Mouse (Mus musculus) limb, embryonic 11.5 days (tissue): ENCODE data around the gene Mpi. TPM values are rescaled to one million over a fixed set of nuclear protein-coding genes. Genes with fewer than 3 reads are reported as not detected.

Source experiments
- ATAC-seq: fragments of 200-750 bp; cut with Nextera tagmentation; 2 replicates; pipeline ENCODE4 v1.8.0; 2017; ENCODE audit warnings: low read depth; ENCODE audit not compliant: insufficient number of reproducible peaks, low FRiP score, low TSS enrichment
- DNase-seq: peaks from one replicate; pipeline ENCODE4 v3.0.0-alpha.2; 2015; ENCODE audit warnings: low spot score
- H3K27ac ChIP-seq: fragments of 300-500 bp; sonication (generic); replicated peaks from 2 replicates; pipeline ENCODE4 v1.5.1; 2014; ENCODE audit warnings: low read depth, mild to moderate bottlenecking, low read length
- H3K27me3 ChIP-seq: fragments of 300-500 bp; sonication (generic); 2 replicates; pipeline ENCODE4 v1.6.1; 2014; ENCODE audit warnings: mild to moderate bottlenecking, low read length, mixed read lengths; ENCODE audit not compliant: control insufficient read depth, insufficient read depth
- H3K36me3 ChIP-seq: fragments of 300-500 bp; sonication (generic); 2 replicates; pipeline ENCODE4 v1.6.1; 2014; ENCODE audit warnings: mild to moderate bottlenecking, low read length, moderate library complexity, mixed read lengths; ENCODE audit not compliant: control insufficient read depth, insufficient read depth
- H3K4me1 ChIP-seq: fragments of 300-500 bp; sonication (generic); 2 replicates; pipeline ENCODE4 v1.6.1; 2014; ENCODE audit warnings: low read length, mixed read lengths; ENCODE audit not compliant: control insufficient read depth, insufficient read depth
- H3K4me2 ChIP-seq: fragments of 300-500 bp; sonication (generic); 2 replicates; pipeline ENCODE4 v1.6.1; 2014; ENCODE audit warnings: low read depth, mild to moderate bottlenecking, moderate library complexity; ENCODE audit not compliant: severe bottlenecking
- H3K4me3 ChIP-seq: fragments of 300-500 bp; sonication (generic); 2 replicates; pipeline ENCODE4 v1.5.1; 2014; ENCODE audit warnings: low read depth, low read length
- H3K9ac ChIP-seq: fragments of 300-500 bp; sonication (generic); 2 replicates; pipeline ENCODE4 v1.6.1; 2014; ENCODE audit warnings: mild to moderate bottlenecking, low read length
- H3K9me3 ChIP-seq: fragments of 300-500 bp; sonication (generic); 2 replicates; pipeline ENCODE4 v1.6.1; 2016; ENCODE audit warnings: low read length; ENCODE audit not compliant: control insufficient read depth
- WGBS: fragments of 180-500 bp; shearing (Covaris S2); extraction: QIAGEN DNeasy Blood & Tissue Kit; methylation state at CpG from one replicate; pipeline ENCODE4 v1.1.7; 2014; 5-methylcytosine and 5-hydroxymethylcytosine counted together
- polyA plus RNA-seq: library from polyadenylated mRNA; unstranded; fragments of >200 nt; fragmentation: Nextera tagmentation; extraction: Ambion mirVana; gene quantifications from 2 replicates; pipeline ENCODE4 v1.2.1, GENCODE M21; 2014

Mpi gene
- polyA plus RNA-seq, 1 experiment from 2014 or later: 43.5 TPM

DNA sequence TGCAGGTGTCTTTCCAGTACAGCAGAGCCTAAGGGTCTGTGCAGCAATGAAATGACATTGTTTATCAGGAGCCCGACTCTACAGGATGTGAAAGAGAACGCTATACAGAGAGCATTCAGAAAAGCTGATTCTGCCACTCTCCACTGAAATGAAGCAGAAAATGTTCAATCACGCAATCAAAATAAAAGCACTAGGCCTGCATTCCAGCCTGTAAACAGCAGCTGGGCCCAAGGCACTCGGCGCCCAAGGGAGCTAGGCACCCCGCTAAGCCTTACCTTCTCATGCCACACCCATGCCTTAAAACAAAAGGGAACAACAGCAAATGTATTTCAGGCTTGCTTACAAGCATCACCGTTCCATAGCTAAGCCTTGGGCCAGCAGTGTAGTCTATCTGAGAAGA lies 54.0 kb downstream of the Mpi start:
- no peak overlapping the region for H3K27ac ChIP-seq
- H3K9ac ChIP-seq: no peak overlapping the region
- H3K4me1 ChIP-seq: no peaks in the 10 kb centered on the region
- WGBS: 74% methylated on average over 7 of the region's 7 CpGs
- no peak for DNase-seq
- H3K4me2 ChIP-seq: no peak overlapping the region
- no peak for ATAC-seq
- H3K36me3 ChIP-seq: no peaks in the 10 kb centered on the region
- H3K9me3 ChIP-seq: no peaks in the 10 kb centered on the region
- peaks cover 40% of the 10 kb centered on the region for H3K27me3 ChIP-seq
- no peak overlapping the region for H3K4me3 ChIP-seq

DNA sequence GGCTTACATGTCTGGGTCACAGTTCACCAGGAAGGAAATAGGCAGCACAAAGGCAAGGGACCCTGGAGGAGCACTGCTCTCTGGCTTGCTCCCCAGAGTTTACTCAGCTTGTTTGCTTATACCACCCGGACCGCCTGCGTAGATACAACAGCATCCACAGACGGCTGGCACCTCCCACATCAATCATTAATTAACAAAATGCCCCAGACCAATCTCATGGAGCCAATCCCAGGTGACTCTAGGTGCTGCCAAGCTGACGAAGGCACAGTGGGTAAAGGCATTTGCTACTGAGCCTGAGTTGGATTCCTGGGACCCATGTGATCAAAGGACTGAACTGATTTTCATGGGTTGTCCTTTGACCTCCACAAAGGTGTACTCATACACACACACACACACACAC lies 55.3 kb downstream of the Mpi start:
- Histone ChIP-seq H3K27me3 (peaks cover 27% of the 10 kb centered on the region), H3K4me3 (no peak overlapping the region), H3K9ac (no peak overlapping the region), H3K36me3 (no peaks in the 10 kb centered on the region), H3K4me1 (no peaks in the 10 kb centered on the region), H3K4me2 (no peak overlapping the region; the same call in 1 of the 2 replicates), H3K9me3 (no peaks in the 10 kb centered on the region), H3K27ac (no peak overlapping the region)
- WGBS: 80% methylated on average over 5 of the region's 5 CpGs
- no peak for DNase-seq
- ATAC-seq: no peak

DNA sequence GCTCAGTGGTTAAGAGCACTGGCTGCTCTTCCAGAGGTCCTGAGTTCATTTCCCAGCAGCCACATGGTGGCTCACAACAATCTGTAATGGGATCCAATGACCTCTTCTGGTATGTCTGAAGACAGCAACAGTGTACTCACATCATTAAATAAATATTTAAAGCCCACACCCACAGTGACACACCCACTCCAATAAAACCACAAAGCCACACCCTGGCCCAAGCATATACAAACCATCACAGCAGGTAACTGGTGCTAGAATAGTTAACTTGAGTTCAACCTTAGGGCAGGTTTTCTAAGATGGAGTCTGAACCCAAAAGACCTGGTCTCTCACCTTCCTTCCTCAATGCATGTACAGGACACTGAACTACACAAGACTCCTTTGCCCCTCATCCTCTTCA lies 57.6 kb downstream of the Mpi start:
- Histone ChIP-seq H3K36me3 (no peaks in the 10 kb centered on the region), H3K4me2 (no peak overlapping the region), H3K4me3 (no peak overlapping the region), H3K9me3 (no peaks in the 10 kb centered on the region), H3K4me1 (no peaks in the 10 kb centered on the region), H3K9ac (no peak overlapping the region), H3K27me3 (0 out of 2 replicates have a peak, but pooled peaks cover 5% of the 10 kb centered on the region), H3K27ac (no peak overlapping the region)
- ATAC-seq (no peak), DNase-seq (no peak)

Other genes with a start within 250 kb of the Mpi start
- 26.5 and 32.2 TPM in 2 replicates for gene Ppcdc, start 112.6 kb downstream of the Mpi start, polyA plus RNA-seq
- gene Scamp5, start 84.7 kb downstream of the Mpi start, polyA plus RNA-seq: 3.1 and 4.1 TPM in 2 replicates
- gene Rpp25, start 48.7 kb downstream of the Mpi start, polyA plus RNA-seq: 0.35 and 0.44 TPM in 2 replicates
- 622 and 641 TPM in 2 replicates for gene Cox5a, start 31.5 kb downstream of the Mpi start, polyA plus RNA-seq
- 16.8 and 17.8 TPM in 2 replicates for gene Fam219b, start 15.2 kb downstream of the Mpi start, polyA plus RNA-seq
- 44.4 and 44.7 TPM in 2 replicates for gene Scamp2, start 8.2 kb upstream of the Mpi start, polyA plus RNA-seq
- 9.7 and 9.8 TPM in 2 replicates for gene Ulk3, start 36.7 kb upstream of the Mpi start, polyA plus RNA-seq
- not detected in 2 replicates for gene Cplx3, start 53.5 kb upstream of the Mpi start, polyA plus RNA-seq
- gene Lman1l, start 68.0 kb upstream of the Mpi start, polyA plus RNA-seq: not detected in 2 replicates
- gene Csk, start 100.9 kb upstream of the Mpi start, polyA plus RNA-seq: 33.7 and 34.6 TPM in 2 replicates
- gene Cyp1a2, start 130.9 kb upstream of the Mpi start, polyA plus RNA-seq: not detected in 2 replicates
- not detected in 2 replicates for gene Cyp1a1, start 135.2 kb upstream of the Mpi start, polyA plus RNA-seq
- gene Edc3, start 155.8 kb upstream of the Mpi start, polyA plus RNA-seq: 29.2 and 31.7 TPM in 2 replicates
- gene Clk3, start 213.1 kb upstream of the Mpi start, polyA plus RNA-seq: 69.4 and 72.2 TPM in 2 replicates